Mouse (Mus musculus): ENCODE measurements around the gene Emc6.

DNA sequence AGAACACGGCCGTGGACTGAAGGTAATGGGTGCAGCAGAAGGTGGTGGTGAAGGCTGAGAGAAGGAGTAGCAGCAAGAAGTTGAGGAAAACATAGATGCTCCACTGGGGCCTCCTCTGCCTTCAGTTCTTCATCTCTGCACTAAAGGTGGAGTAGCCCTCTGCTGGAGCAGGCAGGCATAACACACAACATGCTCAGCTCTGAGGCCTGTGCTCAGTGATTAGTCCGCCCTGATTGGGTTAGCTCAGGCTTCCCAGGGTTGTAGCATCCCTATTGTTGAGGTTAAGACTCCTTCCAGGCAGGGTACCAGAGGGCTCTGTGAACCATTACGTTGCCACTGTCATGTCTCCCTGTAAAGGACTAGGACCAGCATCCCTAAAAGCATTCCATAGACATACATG is 7.6 kb downstream of the Emc6 start:
- TF ChIP-seq POLR2A (IDR thresholded peaks at IDR 0.05; ENCODE audit: insufficient read depth, low read depth, low read length): no peak
- no peak for TF ChIP-seq CTCF (IDR thresholded peaks at IDR 0.05; ENCODE audit: insufficient read depth, low read depth, low read length)
